Mouse (Mus musculus): ENCODE data around the gene Cd36.
"Not testable (repeated sequence)": the region's sequence is repeated elsewhere in the genome, so short reads cannot be mapped to it uniquely, and the experiment has no call there.

The Cd36 gene

GRCm38 (mm10) chr5:17888598-17888997, at the start of gene Cd36:
Gene Cd36 (minus strand): TSS chr5:17888801.
- no peak for DNase-seq (ENCODE audit: extremely low spot score, low read depth, low spot score)

- DNase-seq (ENCODE audit: extremely low spot score, low read depth, low spot score) = no peak
Observed at GRCm38 (mm10) chr5:17934501-17934900, 45.9 kb upstream of the Cd36 start.

- DNase-seq (ENCODE audit: extremely low spot score, low read depth, low spot score) = not testable (repeated sequence)
Observed at GRCm38 (mm10) chr5:17931588-17931987, 43.0 kb upstream of the Cd36 start.

- DNase-seq (ENCODE audit: extremely low spot score, low read depth, low spot score) = no peak
Observed at GRCm38 (mm10) chr5:17929006-17929567, 40.5 kb upstream of the Cd36 start.

GRCm38 (mm10) chr5:17928471-17928870, 39.9 kb upstream of the Cd36 start:
- no peak for DNase-seq (ENCODE audit: extremely low spot score, low read depth, low spot score)

GRCm38 (mm10) chr5:17924085-17924518, 35.5 kb upstream of the Cd36 start:
- no peak for DNase-seq (ENCODE audit: extremely low spot score, low read depth, low spot score)

GRCm38 (mm10) chr5:17923648-17924047, 35.0 kb upstream of the Cd36 start:
- DNase-seq (ENCODE audit: extremely low spot score, low read depth, low spot score) = no peak

- DNase-seq (ENCODE audit: extremely low spot score, low read depth, low spot score) = no peak
Observed at GRCm38 (mm10) chr5:17918966-17919365, 30.4 kb upstream of the Cd36 start.

- no peak for DNase-seq (ENCODE audit: extremely low spot score, low read depth, low spot score)
Observed at GRCm38 (mm10) chr5:17904766-17905165, 16.2 kb upstream of the Cd36 start.

- DNase-seq (ENCODE audit: extremely low spot score, low read depth, low spot score) = no peak
Observed at GRCm38 (mm10) chr5:17898948-17899347, 10.3 kb upstream of the Cd36 start.

- DNase-seq (ENCODE audit: extremely low spot score, low read depth, low spot score) = not testable (repeated sequence)
Observed at GRCm38 (mm10) chr5:17897641-17898040, 9.0 kb upstream of the Cd36 start.

GRCm38 (mm10) chr5:17893577-17894172, 5.1 kb upstream of the Cd36 start:
- no peak for DNase-seq (ENCODE audit: extremely low spot score, low read depth, low spot score)

- no peak for DNase-seq (ENCODE audit: extremely low spot score, low read depth, low spot score)
Observed at GRCm38 (mm10) chr5:17889291-17889690, 690 bp upstream of the Cd36 start.

- DNase-seq (ENCODE audit: extremely low spot score, low read depth, low spot score) = no peak
Observed at GRCm38 (mm10) chr5:17886377-17886776, 2.2 kb downstream of the Cd36 start.

GRCm38 (mm10) chr5:17883357-17883875, 5.2 kb downstream of the Cd36 start:
- no peak for DNase-seq (ENCODE audit: extremely low spot score, low read depth, low spot score)

- DNase-seq (ENCODE audit: extremely low spot score, low read depth, low spot score) = no peak
Observed at GRCm38 (mm10) chr5:17881542-17881896, 7.1 kb downstream of the Cd36 start.

GRCm38 (mm10) chr5:17880799-17881541, 7.6 kb downstream of the Cd36 start:
- no peak for DNase-seq (ENCODE audit: extremely low spot score, low read depth, low spot score)

- DNase-seq (ENCODE audit: extremely low spot score, low read depth, low spot score) = no peak
Observed at GRCm38 (mm10) chr5:17879924-17880323, 8.7 kb downstream of the Cd36 start.

- DNase-seq (ENCODE audit: extremely low spot score, low read depth, low spot score) = no peak
Observed at GRCm38 (mm10) chr5:17877044-17877443, 11.6 kb downstream of the Cd36 start.

GRCm38 (mm10) chr5:17876637-17877036, 12.0 kb downstream of the Cd36 start:
- no peak for DNase-seq (ENCODE audit: extremely low spot score, low read depth, low spot score)

- DNase-seq (ENCODE audit: extremely low spot score, low read depth, low spot score) = no peak
Observed at GRCm38 (mm10) chr5:17874335-17874734, 14.3 kb downstream of the Cd36 start.

GRCm38 (mm10) chr5:17865432-17865831, 23.2 kb downstream of the Cd36 start:
- DNase-seq (ENCODE audit: extremely low spot score, low read depth, low spot score) = no peak

All from hindlimb bud, embryonic 11.5 days (tissue).